Mouse (Mus musculus) cerebellum, postnatal 14 days (tissue): ENCODE results near the gene Tenm2.

ENCODE experiments used
- DNase-seq, 2 experiments: peaks; one replicate each; pipeline ENCODE4 v3.0.0; 2021; ENCODE audit warnings: mixed read lengths in 2 of 2

The Tenm2 gene

GRCm38 (mm10) chr11:36458451-36458850 is 777.3 kb downstream of the Tenm2 start:
- DNase-seq, result no peak

- DNase-seq, result no peak
These were observed 781.7 kb downstream of the Tenm2 start for GRCm38 (mm10) chr11:36454076-36454475.

GRCm38 (mm10) chr11:36452436-36452835 is 783.3 kb downstream of the Tenm2 start:
- no peak for DNase-seq

GRCm38 (mm10) chr11:36446351-36446750 is 789.4 kb downstream of the Tenm2 start:
- DNase-seq, result no peak

GRCm38 (mm10) chr11:36443821-36444220 is 791.9 kb downstream of the Tenm2 start:
- DNase-seq, result peak; percentile 30 to 58

GRCm38 (mm10) chr11:36441801-36442200 is 794.0 kb downstream of the Tenm2 start:
- no peak for DNase-seq

- DNase-seq, result no peak
These were observed 799.5 kb downstream of the Tenm2 start for GRCm38 (mm10) chr11:36436251-36436650.

- peak; percentile 33 to 35 for DNase-seq
These were observed 806.8 kb downstream of the Tenm2 start for GRCm38 (mm10) chr11:36428947-36429346.

- no peak for DNase-seq
These were observed 810.8 kb downstream of the Tenm2 start for GRCm38 (mm10) chr11:36424959-36425358.

- DNase-seq, result no peak
These were observed 815.7 kb downstream of the Tenm2 start for GRCm38 (mm10) chr11:36420047-36420446.

GRCm38 (mm10) chr11:36415244-36415643 is 820.5 kb downstream of the Tenm2 start:
- DNase-seq, result no peak

GRCm38 (mm10) chr11:36410881-36411280 is 824.9 kb downstream of the Tenm2 start:
- DNase-seq, result no peak

- no peak for DNase-seq
These were observed 839.7 kb downstream of the Tenm2 start for GRCm38 (mm10) chr11:36395803-36396710.

GRCm38 (mm10) chr11:36384696-36385095 is 851.1 kb downstream of the Tenm2 start:
- DNase-seq, result no peak

- no peak for DNase-seq
These were observed 864.0 kb downstream of the Tenm2 start for GRCm38 (mm10) chr11:36371814-36372213.

- no peak for DNase-seq
These were observed 870.7 kb downstream of the Tenm2 start for GRCm38 (mm10) chr11:36365067-36365466.

GRCm38 (mm10) chr11:36364441-36364840 is 871.3 kb downstream of the Tenm2 start:
- no peak for DNase-seq

GRCm38 (mm10) chr11:36362514-36362913 is 873.2 kb downstream of the Tenm2 start:
- DNase-seq, result no peak

- DNase-seq, result no peak
These were observed 882.5 kb downstream of the Tenm2 start for GRCm38 (mm10) chr11:36353252-36353651.

GRCm38 (mm10) chr11:36351752-36352151 is 884.0 kb downstream of the Tenm2 start:
- no peak for DNase-seq

GRCm38 (mm10) chr11:36351341-36351740 is 884.4 kb downstream of the Tenm2 start:
- no peak for DNase-seq

- DNase-seq, result peak in 1 of 2 experiments; percentile 55
These were observed 885.5 kb downstream of the Tenm2 start for GRCm38 (mm10) chr11:36350264-36350663.

GRCm38 (mm10) chr11:36349856-36350255 is 885.9 kb downstream of the Tenm2 start:
- DNase-seq, result peak; percentile 16 to 61

GRCm38 (mm10) chr11:36341799-36342198 is 894.0 kb downstream of the Tenm2 start:
- no peak for DNase-seq

GRCm38 (mm10) chr11:36338424-36338823 is 897.3 kb downstream of the Tenm2 start:
- no peak for DNase-seq
